Mouse (Mus musculus) intestine, embryonic 15.5 days (tissue): ENCODE results near the gene Bckdha. TPM values are rescaled to one million over a fixed set of nuclear protein-coding genes. Genes with fewer than 3 reads are reported as not detected.

Source experiments
- ATAC-seq: fragments of 200-750 bp; cut with Nextera tagmentation; 2 replicates; pipeline ENCODE4 v1.8.0; 2017; ENCODE audit warnings: moderate TSS enrichment, moderate library complexity
- H3K27ac ChIP-seq: fragments of 300-500 bp; sonication (generic); 2 replicates; pipeline ENCODE4 v1.5.1; 2015; ENCODE audit warnings: mild to moderate bottlenecking, inconsistent platforms
- H3K27me3 ChIP-seq: fragments of 300-500 bp; sonication (generic); replicated peaks from 2 replicates; pipeline ENCODE4 v1.6.1; 2015; ENCODE audit warnings: inconsistent platforms
- H3K36me3 ChIP-seq: fragments of 300-500 bp; sonication (generic); 2 replicates; pipeline ENCODE4 v1.6.1; 2015; ENCODE audit warnings: inconsistent platforms
- H3K4me1 ChIP-seq: fragments of 300-500 bp; sonication (generic); replicated peaks from 2 replicates; pipeline ENCODE4 v1.6.1; 2015; ENCODE audit warnings: inconsistent platforms
- H3K4me2 ChIP-seq: fragments of 300-500 bp; sonication (generic); replicated peaks from 2 replicates; pipeline ENCODE4 v1.6.1; 2015; ENCODE audit warnings: mild to moderate bottlenecking, inconsistent platforms
- H3K4me3 ChIP-seq: fragments of 300-500 bp; sonication (generic); replicated peaks from 2 replicates; pipeline ENCODE4 v1.5.1; 2015; ENCODE audit warnings: inconsistent platforms
- H3K9ac ChIP-seq: fragments of 300-500 bp; sonication (generic); 2 replicates; pipeline ENCODE4 v1.6.1; 2015; ENCODE audit warnings: inconsistent platforms
- H3K9me3 ChIP-seq: fragments of 300-500 bp; sonication (generic); 2 replicates; pipeline ENCODE4 v1.6.1; 2016; ENCODE audit warnings: inconsistent platforms
- WGBS: fragments of 180-500 bp; shearing (Covaris S2); methylation state at CpG from one replicate; pipeline ENCODE4 v1.1.7; 2015; 5-methylcytosine and 5-hydroxymethylcytosine counted together
- polyA plus RNA-seq: library from polyadenylated mRNA; unstranded; fragments of >200 nt; fragmentation: Nextera tagmentation; extraction: Ambion mirVana; gene quantifications from 2 replicates; pipeline ENCODE4 v1.2.1, GENCODE M21; 2015

The Bckdha gene
- polyA plus RNA-seq, 1 experiment from 2014 or later, result 44.7 TPM

DNA sequence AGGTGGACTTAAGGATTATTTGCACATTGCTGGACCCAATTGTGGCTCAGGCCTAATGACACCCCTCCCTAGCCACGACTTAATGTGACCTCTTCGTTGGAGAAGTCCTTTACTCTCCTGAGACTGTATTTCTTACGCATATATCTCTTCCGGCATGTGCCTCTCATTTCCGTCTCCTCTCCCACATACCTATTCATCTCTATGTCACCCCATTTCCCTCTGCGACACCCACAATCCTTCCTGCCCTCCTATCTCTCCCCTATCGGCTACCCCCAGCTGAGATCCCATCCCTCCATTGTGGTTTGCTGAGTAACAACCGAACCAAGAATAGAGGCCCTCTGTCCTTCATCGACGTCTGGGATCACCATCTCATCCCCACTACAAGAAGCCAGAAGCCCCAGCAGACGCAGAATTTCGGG, 30.8 kb upstream of the Bckdha start:
- Histone ChIP-seq H3K4me2 (peak overlapping the region; percentile 97), H3K4me1 (peaks cover 32% of the 10 kb centered on the region), H3K27me3 (peaks cover 7% of the 10 kb centered on the region; the same call in 1 of the 2 replicates), H3K4me3 (peak overlapping the region; percentile 70), H3K9ac (peak overlapping the region; percentile 76; the same call in 1 of the 2 replicates), H3K9me3 (no peaks in the 10 kb centered on the region), H3K27ac (peak overlapping the region; percentile 13; the same call in 1 of the 2 replicates), H3K36me3 (no peaks in the 10 kb centered on the region)
- WGBS, result 12% methylated on average over 12 of the region's 12 CpGs
- no peak; the same call in 1 of the 2 replicates for ATAC-seq

GRCm38 (mm10) chr7:25688810-25689586, 30.2 kb upstream of the Bckdha start:
- WGBS, result under 1% methylated on average over 51 of the region's 52 CpGs
- H3K9me3 ChIP-seq, result no peaks in the 10 kb centered on the region
- no peaks in the 10 kb centered on the region for H3K36me3 ChIP-seq
- peak; percentile 76 for ATAC-seq
- H3K27me3 ChIP-seq, result peaks cover 7% of the 10 kb centered on the region; the same call in 1 of the 2 replicates
- peaks cover 32% of the 10 kb centered on the region for H3K4me1 ChIP-seq
- H3K4me2 ChIP-seq, result peak overlapping the region; percentile 97
- peak overlapping the region; percentile 70 for H3K4me3 ChIP-seq
- peak overlapping the region; percentile 76 for H3K9ac ChIP-seq
- H3K27ac ChIP-seq, result peak overlapping the region; percentile 15; the same call in 1 of the 2 replicates

- Histone ChIP-seq H3K27ac (0 out of 2 replicates have a peak overlapping the region, but pooled peaks have one; percentile 85), H3K9me3 (no peaks in the 10 kb centered on the region), H3K27me3 (peaks cover 7% of the 10 kb centered on the region; the same call in 1 of the 2 replicates), H3K4me2 (peak overlapping the region; percentile 97), H3K4me3 (peak overlapping the region; percentile 70), H3K36me3 (no peaks in the 10 kb centered on the region), H3K4me1 (peaks cover 32% of the 10 kb centered on the region), H3K9ac (peak overlapping the region; percentile 76)
- no peak; the same call in 1 of the 2 replicates for ATAC-seq
- under 1% methylated on average over 47 of the region's 47 CpGs for WGBS
Measured at GRCm38 (mm10) chr7:25687811-25688401, 29.1 kb upstream of the Bckdha start.

DNA sequence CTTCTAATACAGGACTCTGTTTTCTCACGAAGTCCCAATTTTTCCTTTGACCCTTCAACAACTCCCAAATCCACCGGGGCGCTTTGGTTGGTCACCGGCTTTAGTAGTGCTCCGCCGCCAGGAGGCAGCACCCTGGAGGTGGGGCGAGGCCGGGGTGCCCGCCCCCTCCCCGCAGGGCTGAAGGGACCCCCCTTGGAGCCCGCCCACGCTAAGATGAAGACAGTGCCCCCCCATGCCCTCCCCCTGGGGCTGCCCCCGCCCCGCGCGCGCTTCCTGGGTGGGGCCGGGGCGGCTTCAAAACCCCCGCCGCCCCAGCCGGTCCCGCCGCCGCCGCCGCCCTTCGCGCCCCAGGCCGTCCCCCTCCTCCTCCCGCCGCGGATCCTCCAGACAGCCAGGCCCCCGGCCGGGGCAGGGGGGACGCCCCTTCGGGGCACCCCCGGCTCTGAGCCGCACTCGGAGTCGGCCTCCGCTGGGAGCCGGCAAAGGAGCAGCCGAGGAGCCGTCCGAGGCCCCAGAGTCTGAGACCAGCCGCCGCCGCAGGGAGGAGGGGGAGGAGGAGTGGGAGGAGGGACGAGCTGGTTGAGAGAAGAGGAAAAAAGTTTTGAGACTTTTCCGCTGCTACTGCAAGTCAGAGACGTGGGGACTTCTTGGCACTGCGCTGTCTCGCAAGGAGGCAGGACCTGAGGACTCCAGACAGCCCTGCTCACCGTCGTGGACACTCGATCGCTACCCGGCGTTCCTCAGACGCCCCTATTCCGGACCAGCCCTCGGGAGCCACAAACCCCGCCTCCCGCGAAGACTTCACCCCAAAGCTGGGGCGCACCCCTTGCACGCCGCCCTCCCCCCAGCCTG, 28.1 kb upstream of the Bckdha start, which contains the start of gene Tgfb1:
Gene Tgfb1, plus strand, starts transcription at position 323 of the 852 bp plus-strand sequence.
- Histone ChIP-seq H3K4me1 (peaks cover 32% of the 10 kb centered on the region), H3K4me2 (peak within 1 kb of the TSS; percentile 97), H3K9me3 (no peaks in the 10 kb centered on the region), H3K27me3 (peaks cover 7% of the 10 kb centered on the region; the same call in 1 of the 2 replicates), H3K4me3 (peak within 1 kb of the TSS; percentile 70), H3K9ac (peak within 1 kb of the TSS; percentile 76), H3K36me3 (no peaks in the 10 kb centered on the region), H3K27ac (peak within 1 kb of the TSS; percentile 85)
- peak; percentile 52 for ATAC-seq
- WGBS, result under 1% methylated on average over 45 of the region's 69 CpGs

- peak overlapping the region; percentile 70 for H3K4me3 ChIP-seq
- 74% methylated on average over 21 of the region's 21 CpGs for WGBS
- peak overlapping the region; percentile 97 for H3K4me2 ChIP-seq
- peaks cover 7% of the 10 kb centered on the region; the same call in 1 of the 2 replicates for H3K27me3 ChIP-seq
- H3K4me1 ChIP-seq, result peaks cover 35% of the 10 kb centered on the region
- no peaks in the 10 kb centered on the region for H3K36me3 ChIP-seq
- ATAC-seq, result no peak
- no peaks in the 10 kb centered on the region for H3K9me3 ChIP-seq
- H3K9ac ChIP-seq, result 0 out of 2 replicates have a peak overlapping the region, but pooled peaks have one; percentile 8
- 0 out of 2 replicates have a peak overlapping the region, but pooled peaks have one; percentile 85 for H3K27ac ChIP-seq
Measured at GRCm38 (mm10) chr7:25685926-25686470, 27.2 kb upstream of the Bckdha start.

DNA sequence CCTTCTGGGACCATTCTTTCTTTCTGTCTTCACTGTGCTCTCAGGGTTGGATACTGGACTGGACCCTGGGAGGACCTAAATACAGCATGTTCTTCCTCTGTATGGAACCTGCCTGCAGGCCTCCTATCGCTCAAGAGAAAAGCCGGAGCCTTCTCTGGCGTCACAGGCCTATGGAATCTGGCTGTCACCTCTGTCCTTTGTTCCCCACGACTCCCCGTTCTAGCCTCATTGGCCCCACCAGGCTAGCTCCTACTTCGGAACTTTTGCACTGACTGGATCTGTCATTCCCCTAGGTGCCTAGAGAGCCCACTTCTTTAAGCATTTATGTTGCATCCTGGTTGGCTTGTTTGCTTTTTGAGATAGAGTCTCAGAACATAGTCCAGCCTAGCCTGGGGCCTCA, 25.9 kb upstream of the Bckdha start:
- no peaks in the 10 kb centered on the region for H3K9me3 ChIP-seq
- no peak overlapping the region for H3K4me3 ChIP-seq
- H3K27me3 ChIP-seq, result peaks cover 7% of the 10 kb centered on the region; the same call in 1 of the 2 replicates
- no peak overlapping the region for H3K27ac ChIP-seq
- no peak overlapping the region for H3K4me2 ChIP-seq
- peaks cover 36% of the 10 kb centered on the region for H3K4me1 ChIP-seq
- no peak overlapping the region for H3K9ac ChIP-seq
- WGBS, result 86% methylated on average over 6 of the region's 6 CpGs
- H3K36me3 ChIP-seq, result no peaks in the 10 kb centered on the region
- no peak for ATAC-seq

DNA sequence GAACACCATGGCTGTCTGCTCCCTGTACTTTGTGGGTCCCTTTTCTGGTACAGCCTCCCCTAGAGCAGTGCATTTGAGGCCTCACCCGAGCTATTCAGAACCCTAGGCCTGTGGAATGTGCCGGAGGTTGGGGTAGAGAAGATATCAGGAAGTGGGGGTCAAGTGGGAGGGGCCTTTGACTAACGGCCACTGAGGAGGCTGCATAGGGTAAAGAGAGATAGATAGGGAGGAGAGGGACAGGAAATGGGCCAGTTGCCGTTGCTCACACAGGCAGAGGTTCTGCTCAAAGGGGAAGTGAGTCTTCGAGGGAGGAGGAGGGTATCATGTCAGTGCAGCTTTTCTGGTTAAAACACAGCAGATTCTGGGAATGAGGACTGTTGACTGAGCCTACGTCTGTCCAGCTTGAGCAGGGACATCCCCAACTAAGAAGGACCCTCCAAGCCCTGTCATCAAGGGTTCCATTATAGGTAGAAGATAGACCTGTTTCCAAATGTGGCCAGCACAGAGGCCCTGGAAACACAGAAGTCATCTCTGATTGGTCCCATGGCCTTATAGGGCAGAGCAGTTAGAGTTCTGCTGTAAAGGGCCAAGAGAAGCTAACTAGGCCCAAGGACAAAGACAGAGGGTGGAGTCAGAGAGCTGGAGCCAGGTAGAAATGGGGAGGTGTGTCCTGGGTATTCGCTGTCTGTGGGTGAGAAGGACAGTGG, 24.8 kb upstream of the Bckdha start:
- Histone ChIP-seq H3K4me1 (peaks cover 31% of the 10 kb centered on the region), H3K27ac (no peak overlapping the region), H3K4me3 (no peak overlapping the region), H3K9me3 (no peaks in the 10 kb centered on the region), H3K9ac (no peak overlapping the region), H3K27me3 (peaks cover 7% of the 10 kb centered on the region; the same call in 1 of the 2 replicates), H3K36me3 (no peaks in the 10 kb centered on the region), H3K4me2 (no peak overlapping the region)
- ATAC-seq, result no peak
- 55% methylated on average over 7 of the region's 7 CpGs for WGBS

DNA sequence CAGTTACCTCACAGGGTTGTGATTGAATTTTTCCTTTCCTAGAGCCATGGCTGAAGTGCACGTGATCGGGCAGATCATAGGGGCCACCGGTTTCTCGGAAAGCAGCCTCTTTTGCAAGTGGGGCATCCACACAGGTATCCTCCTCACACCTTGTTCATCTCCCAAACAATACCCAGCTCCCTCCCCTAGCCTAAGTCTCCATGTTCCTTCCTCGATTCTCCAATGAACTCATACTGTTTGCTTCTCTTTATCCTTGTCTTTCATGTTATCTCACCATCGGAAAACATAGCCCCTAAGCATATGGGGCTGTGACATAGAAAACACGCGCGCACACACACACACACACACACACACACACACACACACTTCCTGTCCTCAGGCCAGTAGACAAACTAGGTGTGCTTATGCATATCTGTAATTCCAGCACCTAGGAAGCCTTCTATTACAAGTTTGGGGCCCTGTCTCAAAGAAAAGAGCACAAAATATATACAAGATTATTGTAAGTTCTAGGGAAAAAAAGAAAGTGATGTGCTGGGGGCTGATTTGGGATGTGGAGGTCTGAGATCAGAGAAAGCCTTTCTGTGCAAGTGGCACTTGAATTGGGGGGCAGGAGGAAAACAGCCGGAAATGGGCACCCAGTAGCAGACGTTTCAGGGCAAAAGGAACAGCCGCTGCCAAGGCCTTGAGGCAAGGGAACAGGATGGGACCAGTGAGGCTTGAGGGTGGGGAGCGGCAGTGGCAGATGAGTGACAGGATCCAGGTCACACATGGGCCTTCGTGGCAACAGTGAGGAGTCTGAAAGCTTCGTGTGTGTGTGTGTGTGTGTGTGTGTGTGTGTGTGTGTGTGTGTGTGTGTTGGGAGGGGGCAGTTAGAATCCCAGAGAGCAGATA, 22.8 kb upstream of the Bckdha start:
- Histone ChIP-seq H3K27ac (no peak overlapping the region), H3K27me3 (no peaks in the 10 kb centered on the region; the same call in 1 of the 2 replicates), H3K9ac (no peak overlapping the region), H3K4me2 (peak overlapping the region; percentile 70), H3K36me3 (no peaks in the 10 kb centered on the region), H3K4me3 (peak overlapping the region; percentile 70), H3K9me3 (no peaks in the 10 kb centered on the region), H3K4me1 (peaks cover 14% of the 10 kb centered on the region; the same call in 1 of the 2 replicates)
- WGBS, result 60% methylated on average over 15 of the region's 15 CpGs
- ATAC-seq, result no peak; the same call in 1 of the 2 replicates

DNA sequence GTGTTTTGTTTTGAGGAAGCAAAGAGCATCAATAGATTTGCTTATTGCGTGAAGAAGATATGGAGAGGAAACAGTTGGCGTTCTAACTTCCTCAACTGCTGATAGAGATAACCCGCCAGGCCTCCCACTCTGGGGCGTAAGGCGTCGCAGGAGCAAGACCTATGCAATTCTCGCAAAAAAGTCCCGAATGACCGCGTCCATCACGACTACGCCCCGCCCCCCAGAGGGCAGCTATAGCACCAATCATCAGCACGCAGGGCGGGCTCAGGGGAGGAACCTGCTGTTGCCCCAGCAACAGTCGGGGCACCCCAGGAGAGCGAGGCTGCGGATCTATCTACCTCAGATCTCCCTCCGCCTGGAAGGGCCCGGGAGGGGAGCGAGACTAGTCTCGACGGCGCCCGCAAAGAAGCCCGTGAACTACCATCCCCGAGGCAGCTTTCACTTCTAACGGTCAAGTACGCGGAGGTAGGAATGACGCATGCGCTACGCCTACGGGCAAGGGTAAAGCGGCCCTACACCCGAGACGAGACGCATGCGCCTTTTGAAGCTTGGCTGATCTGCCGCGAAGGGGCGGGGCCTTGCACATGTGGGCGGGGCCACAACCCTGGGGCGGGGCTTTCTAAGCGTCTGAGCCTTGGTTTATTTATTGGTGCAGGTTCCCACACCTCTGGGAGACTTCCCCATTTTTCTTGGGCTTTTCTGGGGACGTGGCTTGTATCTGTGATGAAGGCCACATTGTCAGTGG, 21.9 kb upstream of the Bckdha start, which contains the start of gene B9d2:
Gene B9d2, plus strand, starts transcription at position 267 of the 745 bp plus-strand sequence.
- H3K4me3 ChIP-seq, result peak within 1 kb of the TSS; percentile 70
- peak within 1 kb of the TSS; percentile 70 for H3K4me2 ChIP-seq
- H3K9ac ChIP-seq, result peak within 1 kb of the TSS; percentile 39; the same call in 1 of the 2 replicates
- peak; percentile 98 for ATAC-seq
- no peaks in the 10 kb centered on the region for H3K36me3 ChIP-seq
- no peaks in the 10 kb centered on the region for H3K9me3 ChIP-seq
- peak within 1 kb of the TSS; percentile 93 for H3K27ac ChIP-seq
- 0 out of 2 replicates have a peak, but pooled peaks cover 5% of the 10 kb centered on the region for H3K4me1 ChIP-seq
- H3K27me3 ChIP-seq, result 0 out of 2 replicates have a peak, but pooled peaks cover under 1% of the 10 kb centered on the region
- WGBS, result under 1% methylated on average over 46 of the region's 46 CpGs
